Mouse (Mus musculus) testis, adult 2 months (tissue): ENCODE results near the gene Gal. TPM values are rescaled to one million over a fixed set of nuclear protein-coding genes. Genes with fewer than 3 reads are reported as not detected.

Experiments used
- H3K27ac ChIP-seq: fragments of 200-500 bp; 2 replicates; pipeline ENCODE4 v1.5.1; 2012; ENCODE audit warnings: low read depth, low read length; ENCODE audit not compliant: control insufficient read depth, insufficient read depth
- H3K27me3 ChIP-seq: fragments of 200-500 bp; 2 replicates; pipeline ENCODE4 v1.6.1; 2012; ENCODE audit warnings: mild to moderate bottlenecking, low read length, moderate library complexity; ENCODE audit not compliant: control insufficient read depth, insufficient read depth
- H3K36me3 ChIP-seq: fragments of 200-500 bp; 2 replicates; pipeline ENCODE4 v1.6.1; 2012; ENCODE audit warnings: mild to moderate bottlenecking, low read length; ENCODE audit not compliant: control insufficient read depth, insufficient read depth
- H3K4me1 ChIP-seq: fragments of 200-500 bp; 2 replicates; pipeline ENCODE4 v1.6.1; 2012; ENCODE audit warnings: low read length; ENCODE audit not compliant: control insufficient read depth, insufficient read depth
- H3K4me3 ChIP-seq: fragments of 200-500 bp; 2 replicates; pipeline ENCODE4 v1.5.1; 2012; ENCODE audit warnings: low read depth, mild to moderate bottlenecking, low read length, moderate library complexity, mixed read lengths; ENCODE audit not compliant: control insufficient read depth
- CTCF ChIP-seq: fragments of 200-500 bp; IDR thresholded peaks from 2 replicates; pipeline ENCODE4 v1.5.1; 2012; ENCODE audit warnings: low read depth, mild to moderate bottlenecking, inconsistent platforms, low read length, moderate library complexity; ENCODE audit not compliant: control insufficient read depth, insufficient read depth, insufficient replicate concordance
- POLR2A ChIP-seq: fragments of 200-500 bp; IDR thresholded peaks from 2 replicates; pipeline ENCODE4 v1.6.1; 2012; ENCODE audit warnings: low read depth, mild to moderate bottlenecking, inconsistent platforms, low read length, moderate library complexity; ENCODE audit not compliant: control insufficient read depth
- polyA plus RNA-seq: library from polyadenylated mRNA; depleted of rRNA; stranded (reverse); fragments of >200 nt; gene quantifications from 2 replicates; pipeline ENCODE4 v1.2.3, GENCODE M21; 2012; rRNA removed

Gene Gal
- 0.72 and 0.90 TPM in 2 replicates for polyA plus RNA-seq

GRCm38 (mm10) chr19:3414268-3414733 is at the start of gene Gal:
Gene Gal, minus strand, starts transcription at chr19:3414544.
- H3K27ac ChIP-seq: no peak within 1 kb of the TSS
- TF ChIP-seq CTCF: no peak
- TF ChIP-seq POLR2A: no peak
- H3K36me3 ChIP-seq: no peaks in the 10 kb centered on the region; the same call in 1 of the 2 replicates
- no peaks in the 10 kb centered on the region for H3K27me3 ChIP-seq
- H3K4me1 ChIP-seq: peaks cover 9% of the 10 kb centered on the region; the same call in 1 of the 2 replicates
- peak within 1 kb of the TSS; percentile 6 for H3K4me3 ChIP-seq

DNA sequence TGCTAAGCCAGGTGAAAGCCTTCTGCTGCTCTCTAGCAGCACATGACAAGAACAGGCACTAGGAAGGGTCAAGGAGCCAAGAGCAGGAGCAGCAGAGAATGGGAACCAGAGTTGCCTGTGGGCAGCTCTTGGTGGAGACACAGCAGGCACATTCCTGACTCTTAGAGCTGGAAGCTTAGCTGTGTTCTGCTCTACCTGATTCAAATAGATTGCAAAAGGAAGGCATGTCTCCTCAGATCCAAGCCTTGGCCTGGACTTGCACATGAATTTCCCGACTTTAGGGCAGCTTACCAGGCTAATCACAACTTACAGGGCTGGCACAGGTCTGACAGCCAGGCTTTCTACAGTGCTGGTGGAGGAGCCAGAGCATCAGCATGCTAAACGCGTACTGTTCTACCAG is 45.6 kb upstream of the Gal start:
- TF ChIP-seq CTCF: no peak
- TF ChIP-seq POLR2A: no peak
- Histone ChIP-seq H3K36me3 (peaks cover 4% of the 10 kb centered on the region), H3K4me1 (no peaks in the 10 kb centered on the region), H3K27ac (no peak overlapping the region), H3K4me3 (no peak overlapping the region), H3K27me3 (no peaks in the 10 kb centered on the region)

- Histone ChIP-seq H3K4me1 (no peaks in the 10 kb centered on the region), H3K4me3 (no peak overlapping the region), H3K36me3 (peaks cover 4% of the 10 kb centered on the region), H3K27ac (no peak overlapping the region), H3K27me3 (no peaks in the 10 kb centered on the region)
- TF ChIP-seq CTCF: no peak
- TF ChIP-seq POLR2A: no peak
These were observed 44.2 kb upstream of the Gal start for GRCm38 (mm10) chr19:3458331-3459099.

DNA sequence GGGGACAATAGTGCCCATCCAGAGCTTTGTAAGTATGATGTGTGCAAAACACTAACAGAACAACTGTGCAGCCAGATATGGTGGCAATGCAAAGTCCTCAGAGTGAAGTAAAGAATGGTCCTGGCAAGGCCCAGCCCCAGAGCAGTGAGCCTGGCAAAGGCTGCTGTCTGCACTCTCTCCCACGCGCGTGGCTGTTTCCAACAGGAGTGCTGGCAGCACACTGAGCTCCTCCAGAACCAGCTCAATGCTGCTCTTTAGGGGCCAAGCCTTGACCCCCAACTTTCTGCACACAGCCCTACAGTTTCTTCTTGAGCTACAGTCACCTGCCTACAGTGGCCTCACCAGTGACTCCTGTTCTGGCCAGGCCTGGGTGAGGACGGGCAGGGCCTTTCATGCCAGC is 43.4 kb upstream of the Gal start:
- H3K36me3 ChIP-seq: peaks cover 4% of the 10 kb centered on the region

DNA sequence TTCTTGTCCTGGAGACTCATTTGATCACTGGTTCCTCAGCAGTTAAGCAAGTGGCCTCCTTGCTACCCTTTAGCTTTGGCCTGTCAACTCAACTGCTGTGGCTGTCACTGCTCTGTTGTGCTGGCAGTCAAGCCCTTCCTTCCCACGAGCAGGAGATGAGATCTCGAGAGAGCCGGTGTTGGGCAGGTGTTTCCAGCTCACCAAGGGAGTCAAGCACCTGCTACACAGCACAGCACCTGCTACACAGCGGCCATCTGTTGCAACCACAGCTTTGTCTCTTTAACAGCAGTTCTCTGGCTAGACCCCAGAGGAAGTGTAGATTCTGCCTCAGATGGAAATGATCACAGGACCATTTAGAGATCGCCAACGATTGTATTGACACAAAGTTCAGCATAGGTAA is 37.3 kb upstream of the Gal start:
- H3K27ac ChIP-seq: no peak overlapping the region
- no peaks in the 10 kb centered on the region for H3K27me3 ChIP-seq
- TF ChIP-seq CTCF: no peak
- no peak for TF ChIP-seq POLR2A
- H3K4me1 ChIP-seq: no peaks in the 10 kb centered on the region; the same call in 1 of the 2 replicates
- H3K36me3 ChIP-seq: no peaks in the 10 kb centered on the region
- no peak overlapping the region for H3K4me3 ChIP-seq

More for the DNA sequence above, 43.4 kb upstream of the Gal start:
- Histone ChIP-seq H3K4me3 (no peak overlapping the region), H3K27me3 (no peaks in the 10 kb centered on the region), H3K4me1 (no peaks in the 10 kb centered on the region), H3K27ac (no peak overlapping the region)
- TF ChIP-seq CTCF: no peak

- Histone ChIP-seq H3K27me3 (no peaks in the 10 kb centered on the region), H3K4me3 (no peak overlapping the region), H3K27ac (no peak overlapping the region), H3K4me1 (no peaks in the 10 kb centered on the region; the same call in 1 of the 2 replicates), H3K36me3 (no peaks in the 10 kb centered on the region)
- TF ChIP-seq POLR2A: no peak
- no peak for TF ChIP-seq CTCF
These were observed 36.8 kb upstream of the Gal start for GRCm38 (mm10) chr19:3451170-3451569.

GRCm38 (mm10) chr19:3450714-3451113 is 36.4 kb upstream of the Gal start:
- TF ChIP-seq CTCF (no peak), POLR2A (no peak)
- H3K27me3 ChIP-seq: no peaks in the 10 kb centered on the region
- no peaks in the 10 kb centered on the region for H3K36me3 ChIP-seq
- no peak overlapping the region for H3K4me3 ChIP-seq
- H3K27ac ChIP-seq: no peak overlapping the region
- no peaks in the 10 kb centered on the region; the same call in 1 of the 2 replicates for H3K4me1 ChIP-seq

DNA sequence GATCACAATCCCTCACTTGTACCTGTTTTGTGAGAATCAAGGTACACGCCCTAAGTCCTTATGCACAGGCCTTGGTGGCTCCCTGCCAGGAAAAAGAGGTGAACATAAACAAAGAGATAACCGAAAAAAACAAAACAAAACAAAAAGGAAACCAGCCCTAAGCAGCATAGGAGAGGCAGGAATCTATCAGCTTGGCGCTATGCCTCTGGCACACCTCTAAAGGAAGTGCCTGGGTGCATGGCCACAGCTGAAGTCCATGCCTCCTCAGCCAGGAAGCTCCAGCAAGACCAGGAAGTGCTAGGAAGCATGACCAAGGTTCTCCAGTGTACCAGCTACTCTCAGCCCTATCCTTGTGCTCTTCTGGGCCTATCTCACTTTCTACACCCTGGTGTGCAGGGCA is 34.9 kb upstream of the Gal start:
- H3K4me3 ChIP-seq: no peak overlapping the region
- no peak for TF ChIP-seq CTCF
- TF ChIP-seq POLR2A: no peak
- no peaks in the 10 kb centered on the region for H3K27me3 ChIP-seq
- H3K27ac ChIP-seq: no peak overlapping the region
- H3K36me3 ChIP-seq: no peaks in the 10 kb centered on the region
- H3K4me1 ChIP-seq: no peaks in the 10 kb centered on the region; the same call in 1 of the 2 replicates
